Mouse (Mus musculus) frontal cortex, adult 2 months (tissue): ENCODE data around the gene Mreg. TPM values are rescaled to one million over a fixed set of nuclear protein-coding genes. Genes with fewer than 3 reads are reported as not detected.

Experiments
- DNase-seq, 2 experiments: peaks; one replicate each; pipeline ENCODE4 v3.0.0; 2022; ENCODE audit warnings: low spot score in 1 of 2; ENCODE audit errors: extremely low spot score in 1 of 2
- polyA plus RNA-seq: library from polyadenylated mRNA; depleted of rRNA; stranded (reverse); fragments of >200 nt; gene quantifications from 2 replicates; pipeline ENCODE4 v1.2.3, GENCODE M21; 2012

Mreg gene
- polyA plus RNA-seq, 1 experiment = 3.3 TPM

DNA sequence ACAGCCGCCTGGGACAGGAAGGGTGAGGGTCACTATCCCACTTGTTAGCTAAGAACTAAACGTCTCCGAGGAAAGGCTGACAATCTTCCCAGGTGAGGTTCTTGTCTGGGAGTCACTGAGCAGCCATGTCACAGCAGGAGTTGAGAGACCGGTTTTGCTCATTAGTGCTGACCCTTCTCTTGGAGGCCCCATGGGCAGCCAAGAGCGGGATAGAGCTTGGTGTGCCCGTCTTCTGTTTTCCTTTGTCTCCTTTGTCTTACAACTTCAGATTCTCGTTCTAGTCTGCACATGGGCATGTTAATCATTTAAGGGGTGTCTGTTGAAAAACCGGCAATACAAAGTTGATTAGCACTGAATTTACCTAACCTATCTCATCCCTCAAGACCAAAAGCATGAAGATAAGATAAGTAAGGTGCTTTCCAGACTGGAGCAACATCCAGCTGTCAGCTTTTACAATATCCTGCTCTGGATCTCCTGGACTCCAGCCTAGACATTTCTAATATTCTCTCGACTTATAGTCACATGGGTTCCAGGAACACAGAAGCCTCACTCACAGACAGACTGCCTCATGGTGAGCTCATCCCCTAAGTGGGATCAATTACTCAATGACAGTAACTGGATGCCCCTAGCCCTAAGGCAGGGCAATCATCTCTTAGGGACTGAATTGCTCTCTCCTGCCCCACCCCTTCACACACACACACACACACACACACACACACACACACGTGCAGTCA, 15.3 kb downstream of the Mreg start:
- no peak for DNase-seq

DNA sequence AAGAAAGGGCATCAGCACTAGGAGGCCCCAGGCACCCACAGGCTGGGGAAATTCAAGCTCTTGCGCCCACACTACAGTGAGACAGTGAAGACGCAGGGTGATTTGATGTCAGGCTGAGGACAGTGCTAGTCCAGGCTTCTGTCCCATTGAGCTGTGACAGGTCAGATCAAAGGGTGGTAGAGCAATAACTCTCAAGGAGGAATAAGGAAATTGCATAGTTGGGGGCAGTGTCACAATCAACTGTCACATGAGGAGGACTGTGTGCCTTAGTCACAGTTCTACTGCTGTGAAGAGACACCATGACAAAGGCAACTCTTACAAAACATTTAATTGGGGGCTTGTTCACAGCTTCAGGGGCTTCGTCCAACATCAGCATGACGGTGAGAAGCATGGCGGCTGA, 16.0 kb downstream of the Mreg start:
- no peak for DNase-seq

GRCm38 (mm10) chr1:72191449-72191848, 20.7 kb downstream of the Mreg start:
- no peak for DNase-seq

- DNase-seq = no peak
Measured at GRCm38 (mm10) chr1:72188142-72188738, 23.9 kb downstream of the Mreg start.

DNA sequence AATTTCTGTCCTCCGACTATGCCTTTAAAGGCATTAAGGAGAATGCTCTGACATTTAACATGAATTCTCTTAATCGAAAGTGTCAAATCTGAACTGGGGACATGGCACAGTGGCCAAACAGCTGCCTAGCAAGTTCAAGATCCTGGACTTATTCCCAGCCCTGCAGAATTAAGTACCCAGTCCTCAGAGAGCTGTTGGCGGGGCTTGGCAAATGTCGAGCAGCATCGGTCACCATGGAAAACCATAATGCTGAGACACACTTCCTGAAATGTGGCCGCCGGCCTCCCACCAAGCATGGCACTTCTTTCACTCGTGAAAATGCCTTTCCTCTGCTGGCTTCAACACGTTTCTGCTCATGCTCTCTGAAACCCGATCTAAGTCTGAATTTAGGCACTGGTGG, 24.6 kb downstream of the Mreg start:
- no peak for DNase-seq

DNA sequence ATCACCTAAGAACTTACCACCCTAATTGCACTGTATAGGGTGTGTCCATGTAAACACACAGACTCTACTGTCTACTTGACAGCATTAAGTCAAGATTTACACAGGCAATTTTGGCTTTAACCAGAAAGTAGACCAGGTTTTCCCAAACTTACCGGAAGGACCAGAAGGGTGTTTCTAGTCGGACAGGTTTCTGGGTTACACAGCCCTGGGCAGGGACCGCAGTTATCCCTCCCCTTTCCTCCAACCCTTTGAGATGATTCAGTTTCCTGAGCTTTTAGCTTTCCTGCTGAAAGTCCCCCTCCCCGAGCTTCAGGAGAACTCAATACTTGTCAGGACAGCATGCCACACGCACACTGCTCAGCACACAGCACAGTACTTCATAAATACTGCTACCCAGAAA, 26.0 kb downstream of the Mreg start:
- DNase-seq = no peak

DNA sequence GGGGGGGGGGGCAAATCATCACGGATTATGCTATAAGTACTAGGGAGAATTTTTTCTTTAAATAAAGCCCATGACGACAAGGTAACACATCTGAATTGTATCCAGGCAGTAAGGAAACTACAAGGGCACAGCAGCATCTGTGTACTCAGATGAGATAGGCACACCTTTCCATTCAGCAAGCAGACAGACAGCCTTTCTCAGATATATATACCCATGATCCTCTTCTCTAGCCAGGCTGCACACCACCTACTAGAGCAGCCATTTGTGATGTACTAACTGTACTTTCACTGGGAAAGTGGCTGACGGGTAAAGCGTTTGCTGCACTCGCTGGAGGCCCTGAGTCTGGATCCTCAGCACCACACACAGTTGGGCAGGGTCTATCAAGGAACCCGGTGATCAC, 28.6 kb downstream of the Mreg start:
- DNase-seq = no peak

DNA sequence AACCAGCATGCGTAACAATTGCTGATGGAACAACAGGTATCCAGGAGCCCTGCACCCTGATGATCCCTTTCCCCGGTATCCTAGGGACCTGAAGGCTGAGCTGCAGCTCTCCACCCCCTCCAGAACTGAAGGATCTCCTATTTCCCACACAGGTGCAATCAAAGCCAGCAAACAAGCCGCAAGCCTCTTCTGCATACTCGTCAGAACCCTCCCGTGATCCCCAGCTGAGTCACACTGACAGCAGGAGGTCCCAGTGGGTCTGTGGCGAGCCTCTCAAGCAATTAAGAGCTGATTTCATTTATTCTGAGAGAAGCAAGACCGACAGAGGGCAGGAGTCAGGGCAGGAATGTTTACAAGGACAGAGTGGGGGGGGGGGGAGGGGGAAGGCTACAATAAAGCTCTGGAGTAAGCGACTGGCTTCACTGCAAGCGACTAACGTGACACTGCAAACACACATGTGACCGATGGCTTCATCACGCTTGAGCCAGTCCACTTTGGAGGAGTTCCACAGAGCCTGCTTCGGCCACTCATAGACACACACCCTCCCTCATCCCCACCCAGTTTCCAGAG, 29.1 kb downstream of the Mreg start:
- no peak for DNase-seq

- DNase-seq = no peak
Measured at GRCm38 (mm10) chr1:72179947-72180346, 32.2 kb downstream of the Mreg start.

DNA sequence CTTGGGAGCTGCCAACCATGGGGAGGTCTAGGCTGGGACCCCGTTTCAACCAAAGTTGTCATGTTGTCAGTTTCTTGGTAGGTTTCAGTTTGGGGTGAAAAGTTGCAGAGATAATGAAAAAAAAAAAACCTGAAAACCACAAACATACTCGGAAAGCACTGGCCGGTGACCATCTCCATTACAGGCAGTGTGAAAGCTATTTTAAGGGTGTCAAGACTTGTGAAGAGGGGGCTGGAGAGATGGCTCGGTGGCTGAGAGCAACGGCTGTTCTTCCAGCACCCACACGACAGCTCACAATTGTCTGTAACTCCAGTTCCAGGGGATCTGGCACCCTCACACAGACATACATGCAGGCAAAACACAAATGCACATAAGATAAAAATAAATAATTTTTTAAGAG, 35.9 kb downstream of the Mreg start:
- peak; percentile 45 to 55 for DNase-seq

- no peak for DNase-seq
Measured at GRCm38 (mm10) chr1:72174183-72174582, 37.9 kb downstream of the Mreg start.

DNA sequence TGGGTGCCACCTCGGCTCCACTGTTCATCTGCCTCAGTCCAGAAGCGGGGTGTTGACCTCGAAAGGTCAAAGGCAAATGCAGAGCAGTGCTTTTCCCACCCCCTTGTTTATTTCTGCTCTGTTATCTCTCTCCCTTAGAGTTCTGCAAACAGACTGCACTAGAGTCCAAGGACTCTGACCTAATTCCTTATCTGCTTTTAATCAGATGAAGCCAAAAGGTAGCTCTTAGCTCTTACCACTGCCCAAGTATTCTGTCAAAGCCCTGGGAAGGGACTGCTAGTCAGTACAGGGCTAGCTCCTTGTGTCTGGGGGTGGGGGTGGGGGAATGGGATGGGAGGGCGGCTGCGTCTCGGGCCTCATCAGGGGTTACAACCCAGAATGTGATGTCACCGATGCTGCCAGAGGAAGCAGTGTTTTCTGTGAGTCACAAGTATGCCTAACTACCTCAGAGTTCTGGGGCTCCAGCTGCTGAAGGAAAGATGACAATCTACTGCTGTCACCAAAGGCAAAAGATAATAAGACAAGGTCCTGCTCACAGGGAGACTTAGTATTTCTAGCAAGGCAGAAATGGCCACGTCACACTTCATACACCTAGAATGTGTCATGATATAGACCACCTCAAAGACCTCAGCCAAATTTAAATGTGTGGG, 38.6 kb downstream of the Mreg start:
- DNase-seq = no peak

- no peak for DNase-seq
Measured at GRCm38 (mm10) chr1:72172788-72173187, 39.3 kb downstream of the Mreg start.

DNA sequence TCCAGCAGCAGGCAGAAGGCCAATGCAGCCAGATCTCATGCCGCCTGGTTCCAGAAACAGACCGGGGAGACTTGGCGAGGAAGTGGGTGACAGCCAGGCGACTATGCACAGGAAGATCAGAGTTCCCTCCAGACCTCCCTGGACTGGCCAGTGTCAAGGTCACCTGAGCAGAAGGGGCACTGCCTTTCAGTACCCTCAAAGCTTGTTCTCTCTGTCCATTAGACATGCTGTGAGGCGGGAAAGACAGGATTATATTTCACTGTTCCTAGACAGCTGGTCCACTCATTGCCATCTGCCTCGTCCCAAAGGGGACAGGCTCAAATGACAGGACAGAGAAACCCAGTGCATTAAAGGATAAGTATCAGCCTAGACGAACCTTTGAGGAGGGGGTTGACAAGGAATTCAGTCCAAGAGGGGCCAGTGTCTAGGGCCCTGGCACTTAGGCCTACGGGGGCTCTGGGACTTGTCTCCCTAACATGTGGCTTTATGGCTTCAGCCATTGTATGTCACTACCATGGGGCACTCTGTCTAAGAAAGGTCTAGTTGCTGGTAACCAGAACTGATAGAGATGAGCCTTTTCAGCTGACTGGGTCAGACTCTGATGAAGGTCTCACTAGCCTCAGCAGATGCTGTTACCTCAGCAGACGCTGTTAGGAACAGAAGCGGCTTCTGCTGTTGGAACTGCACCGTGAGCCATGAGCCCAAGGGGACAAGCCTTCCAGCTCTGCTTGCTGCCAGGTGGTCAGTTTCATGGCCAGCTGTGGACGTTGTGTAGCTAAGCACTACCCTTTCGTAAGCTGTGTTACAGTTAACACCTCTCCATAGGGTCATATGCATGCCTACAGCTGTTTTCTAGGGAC, 40.9 kb downstream of the Mreg start:
- no peak for DNase-seq

- DNase-seq = no peak
Measured at GRCm38 (mm10) chr1:72167024-72167423, 45.1 kb downstream of the Mreg start.

DNA sequence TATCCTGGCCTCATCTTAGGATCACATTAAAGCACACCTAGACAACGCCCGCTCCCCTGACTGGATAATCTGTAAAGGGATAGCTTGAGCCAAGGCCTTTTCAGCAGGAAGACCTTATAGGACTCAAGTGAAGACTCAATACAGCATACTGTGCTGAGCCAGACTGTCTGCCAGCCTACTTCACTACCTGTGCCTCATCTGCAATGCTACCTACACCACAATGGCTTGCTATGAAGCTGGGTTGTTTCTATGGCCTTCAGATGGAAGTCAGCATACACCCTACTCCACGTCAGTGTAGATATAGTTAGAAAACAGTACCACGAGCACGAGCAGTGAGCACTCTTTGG, 45.7 kb downstream of the Mreg start:
- DNase-seq = no peak

- peak in 1 of 2 experiments; percentile 25 for DNase-seq
Measured at GRCm38 (mm10) chr1:72165723-72166467, 46.2 kb downstream of the Mreg start.

DNA sequence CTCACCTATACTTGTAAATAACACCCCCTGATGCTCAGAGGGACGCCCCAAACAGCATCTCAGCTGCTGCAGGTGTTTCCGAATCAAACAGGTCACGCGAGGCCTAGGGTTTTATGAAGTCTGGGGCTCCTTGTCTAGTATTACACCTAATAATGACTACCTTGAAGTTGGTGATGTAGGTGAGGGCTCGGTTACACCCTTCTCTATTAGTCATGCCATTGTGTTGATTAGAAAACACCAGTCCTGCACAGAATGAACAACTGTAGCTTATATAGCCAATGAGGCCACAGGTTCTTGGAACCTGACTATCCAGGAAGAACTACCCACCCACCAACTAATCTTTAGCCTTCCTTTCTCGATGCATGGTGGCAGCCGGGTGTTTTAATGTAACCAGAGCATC, 51.8 kb downstream of the Mreg start:
- DNase-seq = no peak

DNA sequence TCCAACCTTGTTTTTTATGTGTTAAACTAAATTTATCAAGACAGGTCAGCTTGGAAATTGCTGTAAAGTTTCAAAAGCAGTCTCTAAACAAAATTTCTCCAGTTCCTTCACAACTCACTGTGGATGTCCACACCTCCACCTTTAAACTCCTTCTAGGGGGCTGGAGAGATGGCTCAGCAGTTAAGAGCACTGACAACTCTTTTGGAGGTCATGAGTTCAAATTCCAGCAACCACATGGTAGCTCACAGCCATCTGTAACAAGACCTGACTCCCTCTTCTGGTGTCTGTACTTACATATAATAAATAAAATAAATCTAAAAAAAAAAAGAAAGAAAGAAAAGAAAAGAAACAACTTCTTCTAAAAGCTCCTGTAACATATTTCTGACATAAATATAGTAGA, 67.1 kb downstream of the Mreg start:
- no peak for DNase-seq

DNA sequence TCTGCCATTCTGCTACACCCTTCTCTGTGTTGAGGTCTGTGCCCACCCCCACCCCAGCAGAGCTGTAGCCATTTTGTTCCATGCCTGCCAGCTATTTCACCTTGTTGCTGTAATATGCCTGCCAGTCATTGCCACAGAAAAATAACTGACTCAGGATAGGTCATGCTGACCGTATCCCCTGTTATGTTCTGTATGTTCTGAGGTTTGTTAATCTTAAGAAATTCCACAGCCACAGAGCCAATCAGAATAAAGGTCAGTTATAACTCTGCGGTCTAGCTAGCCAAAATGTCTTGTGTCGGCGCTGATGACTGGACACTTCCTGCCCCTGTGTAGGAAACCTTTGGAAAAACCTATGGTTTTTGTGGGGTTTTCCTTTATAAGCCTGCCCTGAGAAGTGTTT, 67.7 kb downstream of the Mreg start:
- no peak for DNase-seq
